ENCODE assay signal across 27 mouse cellular contexts in the genomic region with DNA sequence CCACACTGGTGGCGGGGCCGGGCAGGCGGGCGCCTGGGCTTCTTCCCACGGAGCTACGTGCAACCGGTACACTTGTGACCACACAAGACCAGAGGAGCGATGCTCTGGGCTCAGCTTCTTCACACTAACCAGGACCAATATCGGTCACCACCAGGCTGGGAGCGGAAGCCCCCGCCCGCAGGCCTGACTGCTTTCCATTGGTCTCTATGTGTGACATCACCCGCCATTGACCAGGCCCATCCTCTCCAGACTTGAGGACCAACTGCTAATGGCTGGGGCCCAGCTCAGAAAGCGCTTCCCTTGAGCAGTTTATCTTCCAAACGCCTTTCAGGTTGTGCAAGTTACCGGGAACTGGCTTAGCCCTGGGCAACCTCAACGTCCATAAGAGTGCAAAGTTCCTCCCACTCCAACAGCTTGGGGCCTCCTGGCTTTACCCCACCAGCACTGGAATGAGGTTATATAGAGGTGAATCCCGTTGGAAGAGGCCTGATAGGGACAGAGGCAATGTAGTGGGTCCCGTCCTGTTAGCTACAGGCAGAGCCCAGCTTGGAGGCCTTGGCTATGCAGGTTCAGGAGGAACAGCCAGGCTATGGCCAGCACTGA. TPM values are rescaled to one million over a fixed set of nuclear protein-coding genes. Genes with fewer than 3 reads are reported as not detected.
DNase-seq lines count a peak whose midpoint lies in the region; ATAC-seq and TF ChIP-seq lines count a peak whose summit lies in the region.
"Had no signal": no experiment of that assay in that cellular context is flagged by ENCODE, and none has a peak within 500 bp of the region (broad histone marks: within the 10 kb centered on the region; RNA-seq: fewer than 3 reads in every experiment).

No protein-coding gene starts in this region.

- no peak overlapping the region for H3K27ac ChIP-seq in lung, embryonic 14.5 days (ENCODE audit: low read depth)
- H3K27ac ChIP-seq: heart, embryonic 15.5 days; midbrain, embryonic 13.5 days had no signal

- no peak overlapping the region for H3K4me3 ChIP-seq in lung, embryonic 14.5 days (ENCODE audit: low read depth, low read length)
- H3K4me3 ChIP-seq: heart, embryonic 15.5 days; midbrain, embryonic 13.5 days had no signal

- 58% methylated on average over 19 of the region's 19 CpGs for whole genome bisulfite sequencing in lung, embryonic 14.5 days

- no peaks in the 10 kb centered on the region for H3K9me3 ChIP-seq in lung, embryonic 14.5 days (ENCODE audit: low read depth, low read length)
- H3K9me3 ChIP-seq: heart, embryonic 15.5 days; midbrain, embryonic 13.5 days had no signal

- no peak overlapping the region for H3K4me2 ChIP-seq in lung, embryonic 14.5 days
- H3K4me2 ChIP-seq: heart, embryonic 15.5 days; midbrain, embryonic 13.5 days had no signal

- H3K27me3 ChIP-seq in lung, embryonic 14.5 days (ENCODE audit: insufficient read depth, low read length), result no peaks in the 10 kb centered on the region

- no peak for DNase-seq in lung, embryonic 14.5 days
- no peak for DNase-seq in lung, postnatal 10 days
- DNase-seq in MN1 (ENCODE audit: low spot score), result peak; percentile 65
- DNase-seq in induced T-regulatory cell, adult 2 months (ENCODE audit: low read depth), result peak; percentile 10
- peak; percentile 8 for DNase-seq in naive thymus-derived CD4-positive, alpha-beta T cell, adult 2 months (ENCODE audit: low read depth)
- DNase-seq: cerebellum, adult 8-10 months; heart, postnatal 4 days; kidney, adult 18-20 months; kidney, postnatal 10 days; liver; lung, postnatal 14 days; right cerebral cortex, postnatal 25 days; thymus, postnatal 25 days had no signal

- no peak overlapping the region for H3K9ac ChIP-seq in lung, embryonic 14.5 days
- H3K9ac ChIP-seq: heart, embryonic 15.5 days; midbrain, embryonic 13.5 days had no signal

- 0 out of 2 replicates have a peak, but pooled peaks have one; percentile 14 for ATAC-seq in lung, embryonic 14.5 days (ENCODE audit: insufficient read depth)
- ATAC-seq in monocyte, adult 5-6 weeks (replicated peaks; ENCODE audit: insufficient number of reproducible peaks, low FRiP score, low TSS enrichment, poor library complexity, severe bottlenecking), result no peak
- ATAC-seq in inflammation-experienced regulatory T-cells, adult 6 months, result no peak
- ATAC-seq: midbrain, embryonic 13.5 days had no signal

- H3K36me3 ChIP-seq in lung, embryonic 14.5 days (ENCODE audit: insufficient read depth), result no peaks in the 10 kb centered on the region
- H3K36me3 ChIP-seq: heart, embryonic 15.5 days; midbrain, embryonic 13.5 days had no signal

- no peak for TF ChIP-seq CTCF in lung, embryonic 14.5 days (IDR thresholded peaks at IDR 0.05; ENCODE audit: low read depth)

- H3K4me1 ChIP-seq in lung, embryonic 14.5 days (ENCODE audit: insufficient read depth), result peaks cover 15% of the 10 kb centered on the region

RNA-seq across cellular contexts. Expression of gene Fam83g, which starts 12.0 kb away (rescaled TPM):
- polyA plus RNA-seq in lung, embryonic 14.5 days (2014; fragmentation: Nextera tagmentation; extraction: Ambion mirVana), result 2.1 and 2.2 TPM in 2 replicates
- 0.10 TPM in 1 of 3 replicates, not detected in the others for total RNA-seq in monocyte, adult 5-6 weeks (2017)
- under 1 TPM; 0.19 to 0.57 (median 0.19) TPM for polyA plus RNA-seq in inflammation-experienced regulatory T-cells, adult 6 months (2017; shearing (Covaris generic))
- total RNA-seq: common myeloid progenitor, adult 5-6 weeks; granulocyte monocyte progenitor cell, adult 5-6 weeks; layer of hippocampus, postnatal 25 days; megakaryocyte, adult 5-6 weeks had no signal

RNA-seq across cellular contexts. Expression of gene Grap, which starts 18.8 kb away (rescaled TPM):
- 27.8 and 29.5 TPM in 2 replicates for polyA plus RNA-seq in lung, embryonic 14.5 days (2014; fragmentation: Nextera tagmentation; extraction: Ambion mirVana)
- 14.6 to 39.1 TPM (median 19.1 TPM) in 3 replicates for total RNA-seq in monocyte, adult 5-6 weeks (2017)
- polyA plus RNA-seq in inflammation-experienced regulatory T-cells, adult 6 months (2017; shearing (Covaris generic)), result 100 to 1,000 TPM; 180 to 210 (median 192) TPM

RNA-seq across cellular contexts. Expression of gene Slc5a10, which starts 48.7 kb away (rescaled TPM):
- not detected in 2 replicates for polyA plus RNA-seq in lung, embryonic 14.5 days (2014; fragmentation: Nextera tagmentation; extraction: Ambion mirVana)
- total RNA-seq in monocyte, adult 5-6 weeks (2017), result not detected in 3 replicates
- polyA plus RNA-seq in inflammation-experienced regulatory T-cells, adult 6 months (2017; shearing (Covaris generic)), result under 1 TPM in 1 of 3 experiments, not detected in 2; 0.38 TPM
- total RNA-seq: adrenal gland, adult 18-20 months; common myeloid progenitor, adult 5-6 weeks; gastrocnemius, adult 8-10 months; granulocyte monocyte progenitor cell, adult 5-6 weeks; heart, postnatal 4 days; megakaryocyte, adult 5-6 weeks; MEL had no signal
- polyA plus RNA-seq: heart, embryonic 15.5 days; liver, embryonic 16.5 days; neural tube, embryonic 14.5 days; stomach, embryonic 16.5 days had no signal

Comparison
In these comparisons a context has a peak if more than half of its experiments do, and no peak if none do; other contexts are left out.
1. DNase-seq: peak in MN1 (single experiment), induced T-regulatory cell, adult 2 months (single experiment) and naive thymus-derived CD4-positive, alpha-beta T cell, adult 2 months (single experiment); none in lung, embryonic 14.5 days (single experiment) and lung, postnatal 10 days (single experiment).